Mouse (Mus musculus) telencephalon, adult 2 months (tissue): ENCODE measurements around the gene Spice1.

Source experiments
- DNase-seq: peaks from one replicate; pipeline ENCODE4 v3.0.0-alpha.2; 2011; ENCODE audit warnings: low read depth, low spot score

The Spice1 gene

DNA sequence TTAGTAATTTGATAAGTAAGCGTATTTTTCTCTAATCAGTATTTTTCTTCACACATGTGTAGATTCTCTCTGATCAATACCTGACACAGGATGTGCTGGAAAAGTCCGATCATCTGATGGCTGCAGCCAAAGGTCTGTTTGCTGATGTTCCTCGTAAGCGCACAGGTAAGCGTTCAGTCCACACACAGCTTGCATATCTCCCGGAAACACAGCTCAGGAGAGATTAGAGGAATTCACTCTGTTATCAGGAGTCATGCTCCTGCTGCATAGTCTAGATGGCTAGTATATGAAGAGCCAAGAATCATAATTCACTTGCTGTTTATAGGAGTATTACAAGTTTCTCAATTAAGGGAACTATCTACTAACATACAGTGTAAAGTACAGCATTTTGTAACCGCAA, 18.6 kb downstream of the Spice1 start:
- DNase-seq: no peak

DNA sequence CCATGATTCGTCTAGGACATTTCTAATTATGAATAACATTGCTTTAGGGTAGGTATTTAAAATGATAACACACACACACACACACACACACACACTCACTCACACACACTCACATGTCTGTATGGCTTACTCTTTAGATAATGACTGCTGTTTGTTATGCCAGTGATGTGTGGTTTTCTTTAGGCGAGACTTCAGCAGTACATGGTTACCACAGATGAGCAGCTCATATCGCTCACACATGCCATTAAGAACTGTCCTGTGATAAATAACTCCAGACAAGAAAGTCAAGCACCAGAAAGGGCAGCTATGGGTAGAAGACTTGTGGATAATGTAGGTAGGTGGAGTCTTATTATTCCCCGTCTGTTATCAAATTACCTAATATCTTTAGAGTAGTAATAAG, 28.5 kb downstream of the Spice1 start:
- DNase-seq: no peak

DNA sequence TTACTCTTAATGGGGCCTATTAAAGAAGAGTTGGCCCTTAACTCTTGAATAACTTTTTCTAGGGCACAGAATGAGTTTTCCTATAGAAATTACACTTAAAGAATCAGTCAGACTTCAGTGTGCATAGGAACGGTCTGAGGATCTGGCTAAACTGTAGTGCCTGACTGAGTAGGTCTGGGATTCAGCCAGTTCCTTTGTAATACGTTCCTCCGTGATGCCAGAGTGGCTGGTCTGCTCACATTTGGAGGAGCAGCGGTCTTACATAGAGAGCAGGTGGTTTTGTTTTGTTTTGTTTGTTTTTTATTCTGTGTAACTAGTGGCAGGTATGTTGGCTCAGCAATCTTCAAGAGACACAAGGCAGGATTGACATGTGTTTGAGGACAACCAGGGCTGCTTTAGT, 33.1 kb downstream of the Spice1 start:
- DNase-seq: no peak

- DNase-seq: no peak
These were observed 34.7 kb downstream of the Spice1 start for GRCm38 (mm10) chr16:44381578-44381977.

GRCm38 (mm10) chr16:44383549-44383948, 36.6 kb downstream of the Spice1 start:
- DNase-seq: no peak

GRCm38 (mm10) chr16:44384251-44384650, 37.3 kb downstream of the Spice1 start:
- DNase-seq: no peak

- peak; percentile 80 for DNase-seq
These were observed 45.1 kb downstream of the Spice1 start for GRCm38 (mm10) chr16:44391877-44392548.

- DNase-seq: peak; percentile 88
These were observed 47.8 kb downstream of the Spice1 start, which contains the start of gene Cfap44 for GRCm38 (mm10) chr16:44394577-44395243. Gene Cfap44 (plus strand): TSS chr16:44394796.

DNA sequence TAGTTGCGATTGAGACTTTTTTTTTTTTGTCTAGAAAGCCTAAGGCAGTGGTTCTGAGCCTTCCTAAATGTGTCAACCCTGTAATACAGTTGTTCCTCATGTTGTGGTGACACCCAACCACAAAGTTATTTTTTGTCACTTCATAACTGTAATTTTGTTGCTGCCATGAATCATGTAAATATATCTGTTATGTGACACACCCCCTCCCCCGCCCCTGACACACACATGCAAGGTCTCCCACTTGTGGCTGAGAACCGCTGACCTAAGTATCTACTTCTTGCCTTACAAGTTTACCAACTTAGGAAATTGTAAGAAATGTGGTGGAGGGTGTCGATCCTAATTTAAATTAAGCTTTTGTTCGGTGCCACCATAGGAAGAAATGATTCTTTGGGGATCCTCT, 58.0 kb downstream of the Spice1 start:
- DNase-seq: no peak

DNA sequence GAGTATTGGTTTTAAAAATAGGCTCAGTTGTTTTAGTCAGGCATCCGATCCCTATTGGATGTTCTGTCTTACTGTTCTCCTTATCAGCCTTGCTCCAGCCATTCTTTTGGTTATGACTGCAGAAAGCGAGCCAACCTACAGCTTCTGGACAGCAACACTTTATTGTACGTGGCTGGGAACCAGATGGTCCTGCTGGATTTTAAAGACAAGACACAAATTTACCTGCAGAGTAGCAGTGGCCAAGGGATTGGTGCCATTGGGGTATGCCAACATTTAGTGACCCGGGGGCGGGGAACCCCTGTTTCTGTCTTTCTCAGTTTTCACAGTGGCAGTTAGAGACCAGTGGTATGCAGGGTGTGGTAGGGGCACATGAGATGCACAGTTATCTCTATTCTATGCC, 60.3 kb downstream of the Spice1 start:
- no peak for DNase-seq

- peak; percentile 27 for DNase-seq
These were observed 61.4 kb downstream of the Spice1 start for GRCm38 (mm10) chr16:44408290-44408689.

DNA sequence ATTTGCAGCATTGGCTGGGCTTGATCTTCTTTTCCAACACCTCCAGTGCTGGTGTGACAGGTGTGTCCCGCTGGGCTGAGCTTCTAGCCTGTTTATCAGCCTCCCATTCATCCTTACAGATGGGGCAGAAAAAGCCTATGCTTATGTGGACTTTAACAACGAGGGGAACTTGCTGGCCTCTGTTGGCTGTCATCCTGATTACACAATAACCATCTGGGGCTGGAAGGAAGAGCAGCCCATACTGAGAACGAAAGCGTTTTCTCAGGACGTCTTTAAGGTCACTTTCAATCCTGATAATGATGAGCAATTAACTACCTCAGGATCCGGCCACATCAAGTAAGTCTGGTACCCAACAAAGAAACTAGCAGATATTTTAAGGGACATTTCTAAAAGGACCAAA, 63.3 kb downstream of the Spice1 start:
- no peak for DNase-seq

GRCm38 (mm10) chr16:44417596-44417995, 70.7 kb downstream of the Spice1 start:
- DNase-seq: no peak

GRCm38 (mm10) chr16:44421735-44422134, 74.8 kb downstream of the Spice1 start:
- no peak for DNase-seq

GRCm38 (mm10) chr16:44423499-44423898, 76.6 kb downstream of the Spice1 start:
- DNase-seq: peak; percentile 91

- DNase-seq: no peak
These were observed 81.5 kb downstream of the Spice1 start for GRCm38 (mm10) chr16:44428456-44428855.

- no peak for DNase-seq
These were observed 83.1 kb downstream of the Spice1 start for GRCm38 (mm10) chr16:44430021-44430420.

- no peak for DNase-seq
These were observed 88.0 kb downstream of the Spice1 start for GRCm38 (mm10) chr16:44434931-44435330.

DNA sequence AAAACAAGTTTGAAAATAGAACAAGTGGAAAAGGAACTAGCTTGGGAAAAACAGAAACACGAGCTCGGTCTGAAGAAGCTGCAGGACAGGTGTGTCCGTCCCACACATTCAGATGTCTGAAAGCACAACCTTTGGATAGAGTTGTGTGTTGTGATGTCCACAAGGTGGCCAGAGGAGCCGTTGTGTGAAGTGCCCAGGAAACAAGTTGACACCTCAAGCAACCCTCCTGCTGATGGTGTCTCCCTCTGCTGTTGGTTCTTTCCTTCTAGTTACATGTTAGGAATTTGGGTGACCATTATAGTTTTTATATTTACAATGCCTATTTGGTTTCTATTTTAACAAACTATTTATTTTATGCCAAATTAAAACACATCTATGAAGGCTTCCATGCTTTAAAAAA, 88.6 kb downstream of the Spice1 start:
- no peak for DNase-seq
